Comparison of ENCODE assay signal across 7 mouse cellular contexts in genomic region chr4:155839483-155839910, GRCm38 (mm10). TPM values are rescaled to one million over a fixed set of nuclear protein-coding genes. Genes with fewer than 3 reads are reported as not detected.
DNase-seq lines count a peak whose midpoint lies in the region; ATAC-seq and TF ChIP-seq lines count a peak whose summit lies in the region.

Gene Mxra8, plus strand, starts transcription at chr4:155839680.

- ATAC-seq in hindbrain, embryonic 13.5 days (ENCODE audit: low FRiP score): 0 out of 2 replicates have a peak, but pooled peaks have one; percentile 40

- H3K79me2 ChIP-seq in myocyte (ENCODE audit: control insufficient read depth, insufficient read depth): peaks cover 6% of the 10 kb centered on the region

- H3K4me2 ChIP-seq in hindbrain, embryonic 13.5 days: peak within 1 kb of the TSS; percentile 60
- peak within 1 kb of the TSS; percentile 78 for H3K4me2 ChIP-seq in myocyte (ENCODE audit: low read depth)

- under 1% methylated on average over 16 of the region's 16 CpGs for WGBS in hindbrain, embryonic 13.5 days

- DNase-seq in Muller cell, postnatal 12 days (ENCODE audit: inconsistent ontology term): peak; percentile 98
- DNase-seq in adrenal gland, postnatal 25 days: peak; percentile 78
- DNase-seq in gastrocnemius, adult 18-20 months (ENCODE audit: low spot score): peak; percentile 90
- DNase-seq in liver: peak; percentile 70
- DNase-seq in right cerebral cortex, postnatal 4 days: no peak

- peak within 1 kb of the TSS; percentile 35; the same call in 1 of the 2 replicates for H3K27ac ChIP-seq in hindbrain, embryonic 13.5 days

- peaks cover 26% of the 10 kb centered on the region for H3K4me1 ChIP-seq in hindbrain, embryonic 13.5 days (replicated peaks)

- peaks cover 22% of the 10 kb centered on the region for H3K27me3 ChIP-seq in hindbrain, embryonic 13.5 days
- H3K27me3 ChIP-seq in myocyte (ENCODE audit: control insufficient read depth, insufficient read depth, insufficient read length): no peaks in the 10 kb centered on the region

- H3K4me3 ChIP-seq in hindbrain, embryonic 13.5 days: peak within 1 kb of the TSS; percentile 36
- peak within 1 kb of the TSS; percentile 38 for H3K4me3 ChIP-seq in myocyte

- H3ac ChIP-seq in myocyte (ENCODE audit: control insufficient read depth, insufficient read length): peak within 1 kb of the TSS; percentile 2

- TF ChIP-seq POLR2A in myocyte (IDR thresholded peaks at IDR 0.05; ENCODE audit: insufficient read length, low read depth): peak; percentile 10

- no peaks in the 10 kb centered on the region for H3K9me3 ChIP-seq in hindbrain, embryonic 13.5 days

- no peaks in the 10 kb centered on the region for H3K36me3 ChIP-seq in hindbrain, embryonic 13.5 days
- H3K36me3 ChIP-seq in myocyte (ENCODE audit: control insufficient read depth, insufficient read depth): peaks cover 6% of the 10 kb centered on the region

- H3K9ac ChIP-seq in hindbrain, embryonic 13.5 days: peak within 1 kb of the TSS; percentile 67

TF ChIP-seq in myocyte, 11 proteins besides CTCF, POLR2A, EP300 and RAD21:
- TF ChIP-seq E2F4 (IDR thresholded peaks at IDR 0.05; ENCODE audit: insufficient read depth) (no peak), POLR2AphosphoS2 (IDR thresholded peaks at IDR 0.05; ENCODE audit: insufficient read length, low read depth) (peak; percentile 20)

RNA-seq across cellular contexts. Expression of gene Mxra8, which starts in this region (rescaled TPM):
- 38.1 and 50.3 TPM in 2 replicates for total RNA-seq in adrenal gland, postnatal 25 days (2021)
- total RNA-seq in gastrocnemius, adult 18-20 months (2021): 10 to 100 TPM; 25.0 to 29.7 TPM
- 30.8 and 34.4 TPM in 2 replicates for polyA plus RNA-seq in hindbrain, embryonic 13.5 days (2015; fragmentation: Nextera tagmentation; extraction: Ambion mirVana)
- polyA plus RNA-seq in myocyte (2012; fragmentation: generic; extraction: Trizol): 87.5 TPM
